Mouse (Mus musculus) hematopoietic stem cell, adult 5-6 weeks (primary cell): ENCODE data around the gene Fkbpl. TPM values are rescaled to one million over a fixed set of nuclear protein-coding genes. Genes with fewer than 3 reads are reported as not detected.

Source experiments
- ATAC-seq, 2 experiments: fragments of 125-278 bp in 1 of 2; replicated peaks in 1 of 2; 2 replicates each; pipeline ENCODE4 v1.8.0; 2016 to 2017; ENCODE audit warnings: inconsistent platforms in 2 of 2, mild to moderate bottlenecking in 2 of 2, moderate number of reproducible peaks in 2 of 2, low read depth in 1 of 2, moderate TSS enrichment in 1 of 2; ENCODE audit not compliant: low FRiP score in 2 of 2, poor library complexity in 2 of 2, severe bottlenecking in 2 of 2, insufficient read depth in 1 of 2, low TSS enrichment in 1 of 2
- total RNA-seq: library from RNA; stranded (forward); fragments of 172-1452, 232-1000 nt; gene quantifications from 2 replicates; pipeline ENCODE4 v1.2.3, GENCODE M21; 2017

Fkbpl gene
- total RNA-seq, 1 experiment from 2014 or later: 35.8 TPM

DNA sequence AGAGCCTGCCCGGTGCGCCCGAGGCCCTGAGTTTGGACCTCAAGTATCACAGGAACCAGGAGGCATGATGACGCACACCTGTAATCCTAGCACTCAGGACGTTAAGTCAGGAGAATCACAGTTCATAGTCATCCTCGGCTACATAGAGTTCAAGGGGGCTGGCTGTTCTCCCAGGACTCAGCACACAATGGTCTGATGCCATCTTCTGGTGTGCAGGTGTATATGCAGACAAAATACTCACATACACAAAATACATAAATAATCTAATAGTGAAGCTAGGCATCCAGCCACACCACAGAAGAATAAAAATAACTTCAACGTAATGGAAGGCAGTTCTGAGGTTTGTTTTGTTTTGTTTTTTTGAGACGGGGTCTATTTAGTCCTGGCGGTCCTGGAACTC is 21.4 kb upstream of the Fkbpl start:
- no peak for ATAC-seq

DNA sequence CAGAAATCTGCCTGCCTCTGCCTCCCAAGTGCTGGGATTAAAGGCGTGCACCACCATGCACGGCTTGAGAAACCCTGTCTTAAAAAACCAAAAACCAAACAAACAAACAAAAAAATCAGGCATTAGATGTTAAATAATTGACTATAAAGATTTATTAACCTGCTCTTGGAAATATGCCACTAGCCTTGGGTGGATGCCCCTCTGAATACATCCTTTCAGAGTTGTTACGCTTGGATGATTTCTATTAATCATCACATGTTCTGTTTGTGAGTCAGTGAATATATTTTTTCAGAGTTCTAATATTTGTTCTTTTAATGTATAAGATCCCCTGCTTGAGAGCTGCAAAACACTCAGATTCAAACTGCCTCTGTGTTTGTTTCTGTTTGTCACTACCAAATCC is 19.6 kb upstream of the Fkbpl start:
- no peak for ATAC-seq

DNA sequence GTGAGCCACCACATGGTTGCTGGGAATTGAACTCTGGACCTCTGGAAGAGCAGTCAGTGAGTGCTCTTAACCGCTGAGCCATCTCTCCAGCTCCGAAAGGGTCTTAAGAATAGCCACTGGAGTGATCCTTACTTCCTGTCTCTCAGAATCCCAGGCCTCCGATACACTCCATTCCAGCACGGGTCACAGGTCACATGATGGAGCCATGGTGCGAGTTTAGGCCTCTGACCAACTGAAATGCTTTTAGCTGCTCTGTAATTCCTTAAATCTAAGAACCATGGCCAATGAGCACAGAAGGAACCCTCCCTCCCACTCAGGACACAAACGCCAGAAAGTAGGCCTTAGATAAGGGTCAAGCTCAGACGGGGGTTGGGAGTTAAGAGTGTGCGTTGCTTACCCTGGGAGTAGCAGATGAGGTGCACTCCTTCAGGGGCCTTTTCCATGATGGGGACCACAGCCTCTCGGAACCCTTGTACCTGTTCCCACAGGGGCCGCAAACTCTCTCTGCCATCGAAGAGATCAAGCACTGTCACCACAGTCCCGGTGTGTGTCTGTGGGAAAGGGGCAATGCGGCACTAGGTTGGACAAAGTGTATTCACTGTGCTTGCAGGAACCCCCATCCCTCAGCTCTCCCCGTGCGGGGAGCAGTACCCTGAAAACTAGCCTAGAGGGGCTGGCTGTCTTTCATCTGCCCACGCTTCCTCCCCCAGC is 18.3 kb upstream of the Fkbpl start:
- ATAC-seq: no peak

DNA sequence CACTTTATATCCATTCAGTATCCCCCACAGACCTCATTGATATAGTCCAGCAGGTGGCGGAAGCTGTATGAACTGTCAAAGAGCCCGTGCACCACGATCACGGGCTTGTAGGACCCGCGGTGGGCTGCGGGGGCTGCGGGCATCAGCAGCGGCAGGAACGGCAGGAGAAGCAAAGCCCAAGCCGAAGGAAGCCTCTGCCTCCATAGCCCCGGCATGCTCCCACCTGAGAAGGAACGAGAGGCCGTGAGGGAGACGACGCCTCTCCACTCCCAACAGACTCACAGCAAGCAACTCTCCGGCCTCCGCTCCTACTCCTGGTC is 17.8 kb upstream of the Fkbpl start:
- ATAC-seq: peak; percentile 18 to 22; a peak in 3 of 4 replicates

- ATAC-seq: peak; percentile 42 to 57
These were observed 17.2 kb upstream of the Fkbpl start for GRCm38 (mm10) chr17:34627093-34627942.

- ATAC-seq: 0 out of 4 replicates have a peak, but pooled peaks of 1 of the 2 experiments have one; percentile 2
These were observed 16.5 kb upstream of the Fkbpl start, which contains the start of gene Ppt2 for GRCm38 (mm10) chr17:34627943-34628643. TSS of gene Ppt2 (minus strand) at chr17:34628510.

DNA sequence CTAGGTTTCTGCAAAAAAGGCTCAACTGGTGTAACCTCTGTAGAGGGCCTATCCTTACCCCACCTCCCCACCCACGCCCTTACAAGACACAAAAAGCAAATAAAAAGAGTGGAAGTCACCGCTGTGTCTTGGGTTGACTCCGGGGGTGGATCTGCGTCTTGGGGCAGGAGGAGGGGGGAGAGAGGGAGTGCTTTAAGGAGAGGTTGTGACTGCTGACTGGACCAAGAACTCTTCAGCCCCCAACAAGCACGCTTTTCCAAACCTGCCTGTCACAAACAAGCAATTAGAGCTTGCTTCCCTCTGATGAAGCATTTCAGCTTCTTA is 16.0 kb upstream of the Fkbpl start:
- no peak for ATAC-seq

DNA sequence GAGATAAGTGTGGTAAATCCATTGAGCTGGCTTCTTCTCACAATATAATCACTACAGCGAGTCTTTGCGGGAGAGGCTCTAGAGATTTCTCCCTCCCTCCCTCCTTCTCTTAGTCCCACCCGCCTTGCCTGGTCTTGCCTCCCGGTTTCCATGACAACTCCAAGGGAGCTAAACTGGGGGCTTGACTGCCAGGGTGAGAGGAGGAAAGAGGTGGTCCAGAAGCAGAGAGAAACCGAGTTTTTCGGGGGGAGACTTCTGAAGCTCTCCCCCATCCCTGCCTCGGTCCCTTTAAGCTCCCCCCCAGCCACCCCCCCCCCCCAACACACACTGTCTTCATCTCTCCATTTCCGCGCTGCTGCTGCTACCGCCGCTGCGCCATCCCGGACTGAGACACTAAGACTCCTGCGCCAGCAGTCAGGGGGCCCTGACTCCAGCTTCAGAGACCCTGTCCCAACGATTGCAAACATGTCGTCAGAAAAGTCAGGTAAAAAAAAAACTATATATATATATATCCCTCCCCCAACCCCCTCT is 15.3 kb upstream of the Fkbpl start, which contains the start of gene Prrt1:
Gene Prrt1, plus strand, starts transcription at position 313 of the 531 bp plus-strand sequence.
- no peak for ATAC-seq

DNA sequence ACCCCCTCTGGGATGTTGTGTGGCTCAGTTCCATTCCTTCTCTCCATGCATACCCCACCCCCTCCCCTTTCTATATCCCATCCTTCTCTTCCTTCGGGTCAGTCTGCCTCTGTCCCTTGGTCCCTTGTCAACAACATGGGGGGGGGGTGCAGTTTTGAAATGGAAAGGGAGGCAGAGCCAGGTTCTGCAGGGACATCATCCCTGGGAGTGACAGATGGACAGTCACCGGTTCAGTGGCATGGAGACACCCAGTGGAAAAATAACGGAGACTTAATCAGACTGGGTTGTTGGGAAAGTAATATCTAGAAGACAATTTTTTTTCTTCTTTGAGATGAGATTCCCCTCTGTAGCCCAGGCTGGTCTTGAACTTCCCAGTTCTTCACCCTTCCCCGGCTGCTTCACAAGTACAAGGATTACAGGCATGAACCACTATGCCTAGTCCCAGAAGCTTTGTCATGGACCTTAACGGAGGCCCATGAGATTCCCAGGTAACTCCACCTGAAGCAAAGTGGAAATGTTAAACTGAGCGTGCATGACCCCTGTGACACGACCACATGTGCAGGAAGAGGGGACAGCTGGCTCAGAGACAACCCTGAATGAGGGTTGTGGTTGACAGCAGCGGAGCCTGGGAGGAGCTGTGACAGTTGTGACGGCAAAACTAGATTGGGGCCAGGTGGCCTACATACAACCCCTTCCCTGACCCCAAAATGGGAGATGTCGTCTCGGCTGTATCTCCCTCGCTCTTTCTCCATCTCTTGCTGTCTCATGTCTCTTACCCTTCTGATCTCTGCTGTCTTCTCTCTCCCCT is 14.6 kb upstream of the Fkbpl start:
- no peak for ATAC-seq

DNA sequence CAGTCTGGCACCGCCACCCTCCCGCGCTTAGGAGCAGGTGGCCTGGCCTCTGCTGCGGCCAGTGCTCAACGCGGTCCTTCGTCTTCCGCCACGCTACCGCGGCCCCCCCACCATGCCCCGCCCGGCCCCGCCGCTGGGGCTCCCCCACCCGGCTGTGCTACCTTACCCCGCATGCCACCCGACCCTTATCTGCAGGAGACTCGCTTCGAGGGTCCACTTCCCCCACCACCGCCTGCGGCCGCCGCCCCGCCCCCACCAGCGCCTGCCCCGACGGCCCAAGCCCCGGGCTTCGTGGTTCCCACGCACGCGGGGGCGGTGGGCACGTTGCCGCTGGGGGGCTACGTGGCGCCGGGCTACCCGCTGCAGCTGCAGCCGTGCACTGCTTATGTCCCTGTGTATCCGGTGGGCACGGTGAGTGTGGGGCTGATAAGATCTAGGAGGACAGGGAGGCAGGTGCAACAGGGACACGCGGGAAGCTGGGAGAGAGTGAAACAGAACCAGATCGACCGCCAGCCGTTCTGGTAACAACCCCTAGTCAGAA is 13.7 kb upstream of the Fkbpl start:
- no peak for ATAC-seq

GRCm38 (mm10) chr17:34631647-34632046 is 12.9 kb upstream of the Fkbpl start:
- no peak for ATAC-seq

DNA sequence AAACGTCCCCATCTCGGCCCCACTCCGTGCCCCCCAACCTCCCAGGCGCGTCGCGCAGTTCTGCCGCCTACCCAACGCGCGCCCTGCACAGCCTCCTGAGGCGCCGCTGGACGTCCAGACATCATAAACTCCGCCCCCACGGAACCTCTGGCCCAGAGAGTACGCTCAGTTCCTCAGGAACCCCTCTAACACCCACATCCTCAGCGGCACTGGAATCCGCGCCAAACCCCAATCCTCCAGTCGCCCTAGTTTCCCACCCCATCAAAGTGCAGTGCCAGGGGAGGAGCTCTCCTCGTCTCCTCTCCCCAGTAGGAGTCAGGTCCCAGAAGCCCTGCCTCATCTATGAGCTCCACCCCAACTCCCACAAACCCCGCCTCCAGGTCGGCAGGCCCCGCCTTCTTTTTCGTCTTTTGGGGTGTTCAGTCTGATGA is 12.3 kb upstream of the Fkbpl start:
- ATAC-seq: peak; percentile 87

- ATAC-seq: no peak
These were observed 8.9 kb upstream of the Fkbpl start for GRCm38 (mm10) chr17:34635671-34636070.

GRCm38 (mm10) chr17:34637459-34637858 is 7.1 kb upstream of the Fkbpl start:
- ATAC-seq: no peak

- ATAC-seq: peak; percentile 82 to 90
These were observed 4.9 kb upstream of the Fkbpl start for GRCm38 (mm10) chr17:34639461-34640255.
